Mouse (Mus musculus): ENCODE data around the gene Osgin1.

GRCm38 (mm10) chr8:119439424-119439823 lies 5.5 kb downstream of the Osgin1 start:
- TF ChIP-seq EP300 (IDR thresholded peaks at IDR 0.05; ENCODE audit: low read depth) (no peak), CTCF (IDR thresholded peaks at IDR 0.05; ENCODE audit: low read depth) (no peak)

All from heart, postnatal 0 days (tissue).